Mouse (Mus musculus) cerebellum, adult 2 months (tissue): ENCODE measurements at regions not wholly inside any gene's neighbourhood (a gene's known extent, or its start where the extent isn't known, plus 50 kb on each side); places are given as distances from the start of the nearest gene placed in this dataset.

Experiments
- CTCF ChIP-seq: fragments of 200-500 bp; IDR thresholded peaks from 2 replicates; pipeline ENCODE4 v1.5.1; 2011; ENCODE audit warnings: low read depth, mild to moderate bottlenecking, control low read depth, low read length, moderate library complexity, borderline replicate concordance; ENCODE audit not compliant: insufficient read depth
- POLR2A ChIP-seq: fragments of 200-500 bp; IDR thresholded peaks from 2 replicates; pipeline ENCODE4 v1.6.1; 2011; ENCODE audit warnings: low read length, control low read depth, borderline replicate concordance; ENCODE audit not compliant: insufficient read depth

- TF ChIP-seq POLR2A (no peak), CTCF (no peak)
These were observed 608.4 kb upstream of the Adam34 start for GRCm38 (mm10) chr8:44318216-44318615.
